Mouse (Mus musculus) brain, embryonic 14.5 days (tissue): ENCODE results near the gene Epha6. TPM values are rescaled to one million over a fixed set of nuclear protein-coding genes. Genes with fewer than 3 reads are reported as not detected.

Experiments
- DNase-seq: peaks from one replicate; pipeline ENCODE4 v3.0.0-alpha.2; 2011; ENCODE audit warnings: low read depth
- CTCF ChIP-seq: fragments of 200-500 bp; IDR thresholded peaks from 2 replicates; pipeline ENCODE4 v1.5.1; 2012; ENCODE audit warnings: inconsistent platforms, mild to moderate bottlenecking, moderate library complexity, borderline replicate concordance; ENCODE audit not compliant: insufficient read depth, insufficient read length; ENCODE audit errors: extremely low read depth
- POLR2A ChIP-seq: fragments of 200-500 bp; IDR thresholded peaks from 2 replicates; pipeline ENCODE4 v1.6.1; 2012; ENCODE audit warnings: mild to moderate bottlenecking, inconsistent platforms, borderline replicate concordance; ENCODE audit not compliant: poor library complexity, insufficient read depth, insufficient read length, severe bottlenecking; ENCODE audit errors: extremely low read depth
- polyA plus RNA-seq: library from polyadenylated mRNA; depleted of rRNA; stranded (reverse); fragments of >200 nt; gene quantifications from 2 replicates; pipeline ENCODE4 v1.2.3, GENCODE M21; 2012

Epha6 gene
- polyA plus RNA-seq, 1 experiment: 4.4 TPM

- TF ChIP-seq POLR2A (no peak), CTCF (no peak)
- peak; percentile 34 for DNase-seq
Observed at GRCm38 (mm10) chr16:60258151-60258635, 347.1 kb downstream of the Epha6 start.

GRCm38 (mm10) chr16:60257623-60258022 is 347.7 kb downstream of the Epha6 start:
- DNase-seq: peak; percentile 23

GRCm38 (mm10) chr16:60257044-60257443 is 348.3 kb downstream of the Epha6 start:
- DNase-seq: no peak
- TF ChIP-seq CTCF: no peak
- no peak for TF ChIP-seq POLR2A

More at GRCm38 (mm10) chr16:60257623-60258022, 347.7 kb downstream of the Epha6 start:
- TF ChIP-seq CTCF: no peak
- TF ChIP-seq POLR2A: no peak

- no peak for TF ChIP-seq CTCF
- TF ChIP-seq POLR2A: no peak
- DNase-seq: peak; percentile 64
Observed at GRCm38 (mm10) chr16:60239356-60240190, 365.8 kb downstream of the Epha6 start.

GRCm38 (mm10) chr16:60233985-60234766 is 371.2 kb downstream of the Epha6 start:
- TF ChIP-seq CTCF (no peak), POLR2A (no peak)

GRCm38 (mm10) chr16:60232982-60233381 is 372.3 kb downstream of the Epha6 start:
- TF ChIP-seq CTCF (no peak), POLR2A (no peak)

More at GRCm38 (mm10) chr16:60233985-60234766, 371.2 kb downstream of the Epha6 start:
- no peak for DNase-seq

GRCm38 (mm10) chr16:60209151-60209550 is 396.2 kb downstream of the Epha6 start:
- peak; percentile 66 for DNase-seq

More at GRCm38 (mm10) chr16:60232982-60233381, 372.3 kb downstream of the Epha6 start:
- DNase-seq: peak; percentile 39

GRCm38 (mm10) chr16:60175580-60175979 is 429.8 kb downstream of the Epha6 start:
- DNase-seq: peak; percentile 58

More at GRCm38 (mm10) chr16:60209151-60209550, 396.2 kb downstream of the Epha6 start:
- TF ChIP-seq CTCF (no peak), POLR2A (no peak)

GRCm38 (mm10) chr16:60152439-60152838 is 452.9 kb downstream of the Epha6 start:
- TF ChIP-seq POLR2A (no peak), CTCF (no peak)
- no peak for DNase-seq

More at GRCm38 (mm10) chr16:60175580-60175979, 429.8 kb downstream of the Epha6 start:
- TF ChIP-seq POLR2A (no peak), CTCF (no peak)

GRCm38 (mm10) chr16:60144370-60144769 is 461.0 kb downstream of the Epha6 start:
- peak; percentile 66 for DNase-seq
- TF ChIP-seq CTCF: no peak
- no peak for TF ChIP-seq POLR2A

- no peak for DNase-seq
- no peak for TF ChIP-seq CTCF
Observed at GRCm38 (mm10) chr16:60121435-60121834, 483.9 kb downstream of the Epha6 start.
